Mouse (Mus musculus) heart, postnatal 0 days (tissue): ENCODE results near the gene Ndufa11.

Experiments used
- CTCF ChIP-seq: IDR thresholded peaks from 2 replicates; pipeline ENCODE4 v1.5.1; 2016; ENCODE audit warnings: antibody characterized with exemption, control low read depth, low read depth
- EP300 ChIP-seq: IDR thresholded peaks from 2 replicates; pipeline ENCODE4 v1.6.1; 2016; ENCODE audit warnings: antibody characterized with exemption, low read depth

- no peak for TF ChIP-seq EP300
- TF ChIP-seq CTCF: no peak
Observed at GRCm38 (mm10) chr17:56769950-56770349, 52.4 kb downstream of the Ndufa11 start, which contains the start of gene Prr22.
